Mouse (Mus musculus) lung, embryonic 14.5 days (tissue): ENCODE measurements around the gene 9530068E07Rik. TPM values are rescaled to one million over a fixed set of nuclear protein-coding genes. Genes with fewer than 3 reads are reported as not detected.
A peak's percentile ranks its signal among the peaks of the same experiment; 100 is the strongest.

Experiments used
- ATAC-seq: fragments of 200-750 bp; cut with Nextera tagmentation; 2 replicates; pipeline ENCODE4 v1.8.0; 2017; ENCODE audit warnings: mild to moderate bottlenecking, moderate TSS enrichment, moderate library complexity; ENCODE audit not compliant: insufficient read depth
- DNase-seq: peaks from one replicate; pipeline ENCODE4 v3.0.0-alpha.2; 2015
- H3K27ac ChIP-seq: fragments of 300-500 bp; sonication (generic); 2 replicates; pipeline ENCODE4 v1.5.1; 2014; ENCODE audit warnings: low read depth, mild to moderate bottlenecking, moderate library complexity
- H3K27me3 ChIP-seq: fragments of 300-500 bp; sonication (generic); 2 replicates; pipeline ENCODE4 v1.6.1; 2014; ENCODE audit warnings: low read length, control low read depth; ENCODE audit not compliant: insufficient read depth
- H3K36me3 ChIP-seq: fragments of 300-500 bp; sonication (generic); 2 replicates; pipeline ENCODE4 v1.6.1; 2014; ENCODE audit warnings: control low read depth; ENCODE audit not compliant: insufficient read depth
- H3K4me1 ChIP-seq: fragments of 300-500 bp; sonication (generic); 2 replicates; pipeline ENCODE4 v1.6.1; 2014; ENCODE audit warnings: antibody characterized with exemption, control low read depth; ENCODE audit not compliant: insufficient read depth
- H3K4me2 ChIP-seq: fragments of 300-500 bp; sonication (generic); 2 replicates; pipeline ENCODE4 v1.6.1; 2014; ENCODE audit warnings: mild to moderate bottlenecking
- H3K4me3 ChIP-seq: fragments of 300-500 bp; sonication (generic); 2 replicates; pipeline ENCODE4 v1.5.1; 2014; ENCODE audit warnings: low read depth, low read length
- H3K9ac ChIP-seq: fragments of 300-500 bp; sonication (generic); 2 replicates; pipeline ENCODE4 v1.6.1; 2014
- H3K9me3 ChIP-seq: fragments of 300-500 bp; sonication (generic); 2 replicates; pipeline ENCODE4 v1.6.1; 2016; ENCODE audit warnings: low read depth, low read length, control low read depth
- CTCF ChIP-seq: IDR thresholded peaks from 2 replicates; pipeline ENCODE4 v1.5.1; 2016; ENCODE audit warnings: antibody characterized with exemption, low read depth
- WGBS: fragments of 180-500 bp; shearing (Covaris S2); extraction: QIAGEN DNeasy Blood & Tissue Kit; methylation state at CpG from one replicate; pipeline ENCODE4 v1.1.7; 2014; 5-methylcytosine and 5-hydroxymethylcytosine counted together
- polyA plus RNA-seq: library from polyadenylated mRNA; unstranded; fragments of >200 nt; fragmentation: Nextera tagmentation; extraction: Ambion mirVana; gene quantifications from 2 replicates; pipeline ENCODE4 v1.2.1, GENCODE M21; 2014

Gene 9530068E07Rik
- polyA plus RNA-seq, 1 experiment from 2014 or later: 235 TPM

DNA sequence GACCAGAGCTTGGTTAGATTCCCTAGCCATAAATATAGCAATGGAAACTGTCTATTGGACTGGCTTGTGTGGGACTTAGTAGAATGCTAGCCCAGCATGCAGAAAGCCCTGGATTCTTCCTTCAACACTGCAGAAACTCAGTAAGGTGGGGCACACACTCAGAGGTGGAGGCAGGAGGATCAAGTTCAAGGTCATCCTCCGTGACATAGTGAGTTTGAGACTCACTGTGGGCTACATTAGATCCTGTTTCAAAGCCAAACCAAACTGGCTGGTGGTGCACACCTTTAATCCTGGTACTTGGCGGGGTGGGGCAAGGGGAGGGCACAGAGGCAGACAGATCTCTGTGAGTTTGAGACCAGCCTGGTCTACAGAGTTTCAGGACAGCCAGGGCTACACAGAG, 31.9 kb upstream of the 9530068E07Rik start:
- 76% methylated on average over 2 of the region's 2 CpGs for WGBS
- DNase-seq: no peak
- peaks cover 26% of the 10 kb centered on the region for H3K4me1 ChIP-seq
- no peak for ATAC-seq
- H3K9ac ChIP-seq: no peak overlapping the region
- no peaks in the 10 kb centered on the region for H3K9me3 ChIP-seq
- H3K4me2 ChIP-seq: no peak overlapping the region
- H3K36me3 ChIP-seq: no peaks in the 10 kb centered on the region
- TF ChIP-seq CTCF: no peak
- no peak overlapping the region for H3K4me3 ChIP-seq
- H3K27ac ChIP-seq: peak overlapping the region; percentile 87; the same call in 1 of the 2 replicates
- no peaks in the 10 kb centered on the region for H3K27me3 ChIP-seq

DNA sequence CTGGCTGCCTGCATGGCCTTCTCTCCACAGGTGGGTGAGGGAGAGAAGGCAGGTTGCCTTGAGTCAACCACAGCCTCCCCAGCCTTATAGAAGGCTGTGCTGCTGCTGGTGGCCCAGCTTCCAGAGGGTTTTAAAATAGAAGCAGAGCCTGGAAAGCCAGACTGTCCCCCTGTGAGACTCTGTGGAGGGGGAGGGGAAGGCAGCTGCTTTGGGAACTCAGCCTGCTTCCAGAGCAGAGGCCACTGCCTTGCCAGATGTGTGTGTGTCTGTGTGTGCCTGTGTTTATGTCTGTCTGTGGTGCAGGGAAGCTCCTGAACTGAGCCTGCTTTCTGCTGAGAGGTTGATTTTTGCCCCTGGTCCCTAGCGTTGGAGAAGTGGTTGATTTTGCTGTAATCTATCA, 31.1 kb upstream of the 9530068E07Rik start:
- Histone ChIP-seq H3K4me2 (peak overlapping the region; percentile 35; the same call in 1 of the 2 replicates), H3K4me1 (peaks cover 22% of the 10 kb centered on the region)

GRCm38 (mm10) chr11:52366358-52366757, 29.9 kb upstream of the 9530068E07Rik start:
- no peak for TF ChIP-seq CTCF
- Histone ChIP-seq H3K27ac (no peak overlapping the region; the same call in 1 of the 2 replicates), H3K9ac (no peak overlapping the region), H3K4me2 (no peak overlapping the region), H3K4me1 (peaks cover 28% of the 10 kb centered on the region), H3K27me3 (no peaks in the 10 kb centered on the region), H3K4me3 (no peak overlapping the region), H3K36me3 (no peaks in the 10 kb centered on the region), H3K9me3 (no peaks in the 10 kb centered on the region)
- ATAC-seq: no peak
- DNase-seq: no peak
- 67% methylated on average over 5 of the region's 5 CpGs for WGBS

More for the DNA sequence above, 31.1 kb upstream of the 9530068E07Rik start:
- DNase-seq (peak; percentile 84), ATAC-seq (no peak)
- H3K9me3 ChIP-seq: no peaks in the 10 kb centered on the region
- peak overlapping the region; percentile 87 for H3K27ac ChIP-seq
- 42% methylated on average over 1 of the region's 1 CpGs for WGBS
- no peak for TF ChIP-seq CTCF
- H3K27me3 ChIP-seq: no peaks in the 10 kb centered on the region
- H3K4me3 ChIP-seq: no peak overlapping the region
- no peak overlapping the region for H3K9ac ChIP-seq
- no peaks in the 10 kb centered on the region for H3K36me3 ChIP-seq

- no peaks in the 10 kb centered on the region for H3K27me3 ChIP-seq
- ATAC-seq (no peak), DNase-seq (no peak)
- no peaks in the 10 kb centered on the region for H3K9me3 ChIP-seq
- no peak overlapping the region for H3K9ac ChIP-seq
- H3K4me2 ChIP-seq: no peak overlapping the region
- peaks cover 23% of the 10 kb centered on the region; the same call in 1 of the 2 replicates for H3K4me1 ChIP-seq
- H3K4me3 ChIP-seq: no peak overlapping the region
- H3K36me3 ChIP-seq: no peaks in the 10 kb centered on the region
- peak overlapping the region; percentile 15; the same call in 1 of the 2 replicates for H3K27ac ChIP-seq
- no peak for TF ChIP-seq CTCF
- 57% methylated on average over 10 of the region's 10 CpGs for WGBS
Measured at GRCm38 (mm10) chr11:52368176-52368985, 27.8 kb upstream of the 9530068E07Rik start.

DNA sequence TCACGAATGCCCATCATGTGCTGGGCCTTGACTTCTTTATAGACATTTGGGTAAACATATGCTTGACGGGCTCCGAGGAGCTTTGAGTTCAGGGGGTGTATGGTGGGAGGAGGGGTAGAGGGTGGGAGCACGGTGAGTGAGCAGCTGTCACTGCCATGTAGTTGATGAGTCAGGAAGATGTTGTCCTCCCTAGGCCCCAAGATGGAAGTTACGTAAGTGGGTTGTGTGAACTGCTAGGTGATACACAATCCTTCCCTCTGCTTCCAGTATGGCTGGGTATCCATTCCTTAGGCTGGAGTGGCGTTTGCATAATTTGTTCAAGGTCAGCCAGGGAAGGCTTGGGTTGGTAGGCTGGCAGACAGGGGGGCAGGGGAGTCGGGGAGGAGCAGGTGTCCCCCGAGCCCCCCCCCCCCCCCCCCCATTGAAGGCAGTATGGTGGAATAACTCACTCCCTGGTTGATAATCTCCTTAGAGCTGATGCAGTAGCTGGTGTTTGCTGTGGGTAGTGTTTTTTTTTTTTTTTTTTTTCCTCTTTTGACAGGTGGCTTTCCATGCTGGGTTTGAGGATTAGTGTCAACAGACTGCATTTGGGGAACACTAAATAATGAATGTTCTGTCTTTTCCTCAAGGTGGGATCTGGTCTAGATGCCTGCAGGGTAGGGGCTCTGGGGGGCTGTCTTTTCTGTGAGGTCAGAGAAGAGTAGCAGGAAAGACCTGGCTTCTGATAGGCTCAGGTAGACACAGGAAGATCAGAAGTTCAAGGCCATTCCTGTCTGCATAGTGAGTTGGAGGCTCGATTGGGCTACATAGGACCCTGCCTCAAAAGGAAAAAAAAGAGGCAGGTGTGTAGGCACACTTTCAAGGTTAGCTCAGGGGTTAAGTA, 26.7 kb upstream of the 9530068E07Rik start:
- 70% methylated on average over 9 of the region's 9 CpGs for WGBS

DNA sequence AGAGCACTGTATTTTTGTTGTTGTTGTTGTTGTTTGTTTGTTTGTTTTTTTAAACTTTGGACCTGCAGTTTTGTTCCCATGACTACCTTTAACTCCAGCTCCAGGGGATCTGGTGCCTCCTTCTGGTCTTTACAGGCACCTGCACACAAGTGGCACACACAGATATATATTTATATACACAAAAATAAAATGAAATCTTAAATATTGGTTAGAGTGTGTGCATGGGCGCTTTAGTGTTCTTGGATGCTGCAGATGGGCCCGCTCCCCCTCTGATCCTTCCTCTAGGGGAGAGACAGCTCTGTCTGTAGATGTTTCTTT, 26.1 kb upstream of the 9530068E07Rik start:
- Histone ChIP-seq H3K4me2 (no peak overlapping the region), H3K4me1 (peaks cover 15% of the 10 kb centered on the region; the same call in 1 of the 2 replicates), H3K36me3 (peaks cover 8% of the 10 kb centered on the region), H3K27ac (peak overlapping the region; percentile 26; the same call in 1 of the 2 replicates), H3K9ac (no peak overlapping the region), H3K27me3 (no peaks in the 10 kb centered on the region), H3K4me3 (no peak overlapping the region), H3K9me3 (no peaks in the 10 kb centered on the region)
- 94% methylated on average over 2 of the region's 2 CpGs for WGBS
- 0 out of 2 replicates have a peak, but pooled peaks have one; percentile 3 for TF ChIP-seq CTCF
- DNase-seq (no peak), ATAC-seq (no peak)

More for the DNA sequence above, 26.7 kb upstream of the 9530068E07Rik start:
- Histone ChIP-seq H3K9me3 (no peaks in the 10 kb centered on the region), H3K9ac (no peak overlapping the region), H3K4me2 (no peak overlapping the region), H3K36me3 (peaks cover 2% of the 10 kb centered on the region), H3K4me3 (no peak overlapping the region), H3K4me1 (peaks cover 18% of the 10 kb centered on the region; the same call in 1 of the 2 replicates), H3K27ac (no peak overlapping the region), H3K27me3 (no peaks in the 10 kb centered on the region)
- ATAC-seq (no peak), DNase-seq (no peak)
- TF ChIP-seq CTCF: no peak
